Comparison of ENCODE assay signal across 16 mouse cellular contexts in the genomic region with DNA sequence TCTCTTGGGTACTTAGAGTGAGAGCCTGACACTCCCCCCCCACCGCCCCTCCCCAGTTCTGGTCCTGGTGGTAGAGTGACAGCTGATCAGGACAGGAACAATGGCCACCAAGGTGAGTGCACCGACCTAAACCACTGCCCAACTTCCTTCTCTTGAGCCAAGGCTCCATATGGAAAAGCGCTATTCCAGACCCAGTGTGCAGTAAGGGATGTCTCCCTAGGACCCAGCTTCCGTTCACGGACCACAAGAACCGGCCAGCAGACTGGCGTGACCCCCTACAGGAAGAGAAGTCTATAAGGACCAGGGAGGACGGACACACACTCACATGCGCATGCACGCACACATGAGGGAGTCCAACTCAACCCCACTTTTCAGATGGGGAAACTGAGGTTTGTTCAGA. TPM values are rescaled to one million over a fixed set of nuclear protein-coding genes. Genes with fewer than 3 reads are reported as not detected.
DNase-seq lines count a peak whose midpoint lies in the region; ATAC-seq and TF ChIP-seq lines count a peak whose summit lies in the region.
"Had no signal": no experiment of that assay in that cellular context is flagged by ENCODE, and none has a peak within 500 bp of the region (broad histone marks: within the 10 kb centered on the region; RNA-seq: fewer than 3 reads in every experiment).

No protein-coding gene starts in this region.

- intact Hi-C loops in left cerebral cortex, postnatal 25 days (cut with DNase I): loop anchor here (10.0 kb wide), 1 partner anchor 408 kb away; a partner anchor contains a TSS

- H3K79me2 ChIP-seq in CH12.LX (replicated peaks; ENCODE audit: control insufficient read depth, extremely low read depth, insufficient read depth, poor library complexity, severe bottlenecking) (no peaks in the 10 kb centered on the region), macrophage (ENCODE audit: inconsistent target) (peaks cover 27% of the 10 kb centered on the region)

- no peaks in the 10 kb centered on the region; the same call in 1 of the 2 replicates for H3K36me3 ChIP-seq in kidney, adult 2 months (ENCODE audit: control insufficient read depth, insufficient read depth, low read length)
- H3K36me3 ChIP-seq in kidney, embryonic 14.5 days (ENCODE audit: control insufficient read depth, insufficient read depth, low read length): no peaks in the 10 kb centered on the region
- H3K36me3 ChIP-seq in CH12.LX (replicated peaks in 1 of 2; ENCODE audit: control insufficient read depth in 1 of 2, insufficient read depth in 1 of 2, low read length in 1 of 2) (peaks cover 0 to 5% of the 10 kb centered on the region in 2 experiments), macrophage (ENCODE audit: inconsistent target) (no peaks in the 10 kb centered on the region)
- H3K36me3 ChIP-seq in intestine, embryonic 15.5 days: no peaks in the 10 kb centered on the region

- H3K4me1 ChIP-seq in kidney, adult 2 months (ENCODE audit: control insufficient read depth, insufficient read depth, low read length): peaks cover 21% of the 10 kb centered on the region
- peaks cover 26% of the 10 kb centered on the region for H3K4me1 ChIP-seq in kidney, embryonic 14.5 days (ENCODE audit: control insufficient read depth, insufficient read depth, low read length)
- peaks cover 19 to 54% of the 10 kb centered on the region in 2 experiments for H3K4me1 ChIP-seq in CH12.LX (ENCODE audit: control insufficient read depth in 1 of 2, insufficient read depth in 2 of 2)
- peaks cover 44% of the 10 kb centered on the region for H3K4me1 ChIP-seq in intestine, embryonic 15.5 days (replicated peaks)

- dilution Hi-C loops in CH12.LX (cut with MboI; ENCODE audit: extremely low pct_ligation_motif_present, extremely low pct_unique_long_range_greater_than_20kb, low sequenced_read_pairs): no loop called here

- TF ChIP-seq RAD21 in CH12.LX (IDR thresholded peaks at IDR 0.05; ENCODE audit: low read depth, low read length): no peak

- H3K9me3 ChIP-seq in kidney, embryonic 14.5 days (ENCODE audit: control insufficient read depth, low read length): no peaks in the 10 kb centered on the region
- no peaks in the 10 kb centered on the region for H3K9me3 ChIP-seq in CH12.LX (replicated peaks; ENCODE audit: low read length)
- H3K9me3 ChIP-seq in intestine, embryonic 15.5 days: no peaks in the 10 kb centered on the region

- no peak overlapping the region for H3K4me3 ChIP-seq in kidney, adult 2 months (ENCODE audit: insufficient read depth, low read depth, low read length)
- H3K4me3 ChIP-seq in kidney, embryonic 14.5 days (ENCODE audit: low read length): no peak overlapping the region
- H3K4me3 ChIP-seq in CH12.LX (replicated peaks in 1 of 3; ENCODE audit: low read depth in 2 of 3, low read length in 2 of 3, poor library complexity in 1 of 3) (no peak overlapping the region), macrophage (ENCODE audit: inconsistent target) (no peak overlapping the region; the same call in 1 of the 2 replicates)
- H3K4me3 ChIP-seq in intestine, embryonic 15.5 days (replicated peaks): no peak overlapping the region

- H3K4me2 ChIP-seq in kidney, embryonic 14.5 days (replicated peaks; ENCODE audit: low read depth, low read length): no peak overlapping the region
- H3K4me2 ChIP-seq in CH12.LX (ENCODE audit: insufficient read depth, low read depth, poor library complexity, severe bottlenecking): peak overlapping the region; percentile 54
- H3K4me2 ChIP-seq in intestine, embryonic 15.5 days (replicated peaks): peak overlapping the region; percentile 46; the same call in 1 of the 2 replicates
- H3K4me2 ChIP-seq: midbrain, embryonic 11.5 days had no signal

- TF ChIP-seq POLR2A in kidney, adult 2 months (IDR thresholded peaks at IDR 0.05; ENCODE audit: low read depth, low read length): no peak
- TF ChIP-seq POLR2A in CH12.LX (IDR thresholded peaks at IDR 0.05; ENCODE audit: low read depth, low read length): no peak

- H3K9ac ChIP-seq in kidney, embryonic 14.5 days (ENCODE audit: low read depth, low read length): no peak overlapping the region
- H3K9ac ChIP-seq in CH12.LX (ENCODE audit: insufficient read depth, low read depth): no peak overlapping the region
- no peak overlapping the region for H3K9ac ChIP-seq in intestine, embryonic 15.5 days

- H3K27ac ChIP-seq in kidney, adult 2 months (ENCODE audit: insufficient read depth, low read depth, low read length): peak overlapping the region; percentile 14; the same call in 1 of the 2 replicates
- H3K27ac ChIP-seq in kidney, embryonic 14.5 days (ENCODE audit: low read depth, low read length): no peak overlapping the region
- H3K27ac ChIP-seq in CH12.LX (ENCODE audit: insufficient read depth, low read depth): no peak overlapping the region
- H3K27ac ChIP-seq in intestine, embryonic 15.5 days: no peak overlapping the region
- H3K27ac ChIP-seq in macrophage: peak overlapping the region; percentile 88

- DNase-seq in kidney, adult 2 months: no peak
- no peak for DNase-seq in CH12.LX (ENCODE audit: extremely low read depth)
- DNase-seq in embryo, embryonic 11 days: no peak
- DNase-seq in layer of hippocampus, postnatal 36 days: no peak
- no peak for DNase-seq in left cerebral cortex, postnatal 25 days (ENCODE audit: low spot score in 2 of 2)
- DNase-seq: cerebellum, adult 11-12 months; right cerebral cortex, postnatal 14 days; thymus, postnatal 25 days had no signal

- in situ Hi-C loops in CH12.LX (cut with MboI; ENCODE audit: low pct_ligation_motif_present, low pct_unique_long_range_greater_than_20kb, low sequenced_read_pairs): loop anchor here (5.0 kb wide), 1 partner anchor 181 kb away; no protein-coding TSS in a partner anchor

- 87% methylated on average over 10 of the region's 10 CpGs for WGBS in kidney, adult 2 months
- 88% methylated on average over 10 of the region's 10 CpGs for WGBS in kidney, embryonic 14.5 days
- WGBS in intestine, embryonic 15.5 days: 82% methylated on average over 10 of the region's 10 CpGs
- WGBS in macrophage (ENCODE audit: missing documents): 55% methylated on average over 10 of the region's 10 CpGs

- no peaks in the 10 kb centered on the region for H3K27me3 ChIP-seq in kidney, adult 2 months (replicated peaks; ENCODE audit: control insufficient read depth, insufficient read depth, low read length)
- H3K27me3 ChIP-seq in kidney, embryonic 14.5 days (ENCODE audit: control insufficient read depth, insufficient read depth, low read length): no peaks in the 10 kb centered on the region; the same call in 1 of the 2 replicates
- no peaks in the 10 kb centered on the region for H3K27me3 ChIP-seq in CH12.LX (replicated peaks)
- no peaks in the 10 kb centered on the region for H3K27me3 ChIP-seq in intestine, embryonic 15.5 days (replicated peaks)

- no peak for TF ChIP-seq EP300 in CH12.LX (IDR thresholded peaks at IDR 0.05; ENCODE audit: low read length)

- ATAC-seq in kidney, embryonic 14.5 days (ENCODE audit: low FRiP score, low TSS enrichment): no peak
- ATAC-seq in intestine, embryonic 15.5 days: 0 out of 2 replicates have a peak, but pooled peaks have one; percentile 0
- ATAC-seq: forebrain, embryonic 14.5 days; hindbrain, embryonic 16.5 days had no signal

- no peak for TF ChIP-seq CTCF in kidney, adult 2 months (conservative IDR thresholded peaks at IDR 0.05; ENCODE audit: insufficient read depth, insufficient read length, low read depth, low read length)
- TF ChIP-seq CTCF in CH12.LX (conservative IDR thresholded peaks at IDR 0.05 in 1 of 2, IDR thresholded peaks at IDR 0.05 in 1 of 2; ENCODE audit: low read depth in 2 of 2, low read length in 2 of 2): no peak

RNA-seq across cellular contexts. Expression of a gene that starts 2.4 kb away (rescaled TPM):
- polyA plus RNA-seq in kidney, adult 2 months (2012; rRNA removed): 115 and 194 TPM in 2 replicates
- polyA plus RNA-seq in kidney, embryonic 14.5 days (2014; fragmentation: Nextera tagmentation; extraction: Ambion mirVana): 0.71 and 1.2 TPM in 2 replicates
- 0.46 and 0.47 TPM in 2 replicates for total RNA-seq in CH12.LX (2012; rRNA removed)
- total RNA-seq in CH12.LX (2014; rRNA removed): 0.12 and 0.15 TPM in 2 replicates
- polyA plus RNA-seq in CH12.LX (2012; ENCODE audit: insufficient read length, low read depth): 2.9 and 3.0 TPM in 2 replicates
- 3.8 and 5.7 TPM in 2 replicates for polyA plus RNA-seq in intestine, embryonic 15.5 days (2015; fragmentation: Nextera tagmentation; extraction: Ambion mirVana)
- total RNA-seq in macrophage (2018; cell fraction: chromatin; rRNA removed): 10 to 100 TPM in 24 of 26 experiments, 1 to 10 TPM in 2; 3.0 to 62.0 (median 39.3) TPM
- total RNA-seq in macrophage (2018; cell fraction: cytosol; rRNA removed): 10 to 100 TPM in 23 of 26 experiments, 1 to 10 TPM in 3; 4.5 to 22.9 (median 16.5) TPM
- 10 to 100 TPM in 23 of 26 experiments, 1 to 10 TPM in 3; 3.7 to 61.7 (median 25.9) TPM for total RNA-seq in macrophage (2018; cell fraction: nucleus; rRNA removed)
- polyA plus RNA-seq in macrophage (2018): 17.6 to 31.1 TPM (median 18.4 TPM) in 3 replicates
- total RNA-seq in layer of hippocampus, postnatal 36 days (2021): under 1 TPM in 1 of 2 experiments, not detected in 1; 0.56 TPM
- total RNA-seq in left cerebral cortex, postnatal 25 days (2021): 1 to 10 TPM in 1 of 2 experiments, under 1 TPM in 1; 0.55 to 1.0 TPM

RNA-seq across cellular contexts. Expression of a gene that starts 10.2 kb away (rescaled TPM):
- polyA plus RNA-seq in kidney, adult 2 months (2012; rRNA removed): 0.07 and 0.11 TPM in 2 replicates
- 4.6 and 5.0 TPM in 2 replicates for polyA plus RNA-seq in kidney, embryonic 14.5 days (2014; fragmentation: Nextera tagmentation; extraction: Ambion mirVana)
- total RNA-seq in CH12.LX (2012; rRNA removed) (not detected in 2 replicates), CH12.LX (2014; rRNA removed) (not detected in 2 replicates)
- polyA plus RNA-seq in CH12.LX (2012; ENCODE audit: insufficient read length, low read depth) (not detected in 2 replicates), macrophage (2018) (not detected in 3 replicates)
- polyA plus RNA-seq in intestine, embryonic 15.5 days (2015; fragmentation: Nextera tagmentation; extraction: Ambion mirVana): 1.9 TPM in 2 replicates
- total RNA-seq in macrophage (2018; cell fraction: chromatin; rRNA removed): under 1 TPM in 1 of 26 experiments, not detected in 25; 0.41 TPM
- not detected for total RNA-seq in macrophage (2018; cell fraction: cytosol; rRNA removed)
- not detected for total RNA-seq in macrophage (2018; cell fraction: nucleus; rRNA removed)
- total RNA-seq in layer of hippocampus, postnatal 36 days (2021): 100 to 1,000 TPM in 1 of 2 experiments, 10 to 100 TPM in 1; 94.4 to 116 TPM
- 10 to 100 TPM; 59.0 to 73.8 TPM for total RNA-seq in left cerebral cortex, postnatal 25 days (2021)
- total RNA-seq: heart, postnatal 14 days had no signal
- polyA plus RNA-seq: activated CD4-positive, CD25-positive, alpha-beta regulatory T cell, adult 4 months had no signal

RNA-seq across cellular contexts. Expression of a gene that starts 41.7 kb away (rescaled TPM):
- polyA plus RNA-seq in kidney, adult 2 months (2012; rRNA removed): 48.2 and 55.6 TPM in 2 replicates
- 10.8 and 12.1 TPM in 2 replicates for polyA plus RNA-seq in kidney, embryonic 14.5 days (2014; fragmentation: Nextera tagmentation; extraction: Ambion mirVana)
- total RNA-seq in CH12.LX (2012; rRNA removed) (8.7 and 12.3 TPM in 2 replicates), CH12.LX (2014; rRNA removed) (4.5 and 5.1 TPM in 2 replicates)
- polyA plus RNA-seq in CH12.LX (2012; ENCODE audit: insufficient read length, low read depth) (4.2 and 4.4 TPM in 2 replicates), macrophage (2018) (9.4 to 13.4 TPM (median 12.3 TPM) in 3 replicates)
- polyA plus RNA-seq in intestine, embryonic 15.5 days (2015; fragmentation: Nextera tagmentation; extraction: Ambion mirVana): 19.2 and 22.5 TPM in 2 replicates
- total RNA-seq in macrophage (2018; cell fraction: chromatin; rRNA removed): 10 to 100 TPM in 12 of 26 experiments, 1 to 10 TPM in 14; 2.2 to 30.0 (median 9.5) TPM
- total RNA-seq in macrophage (2018; cell fraction: cytosol; rRNA removed): 10 to 100 TPM in 16 of 26 experiments, 1 to 10 TPM in 10; 3.4 to 17.0 (median 10.6) TPM
- total RNA-seq in macrophage (2018; cell fraction: nucleus; rRNA removed): 10 to 100 TPM in 9 of 26 experiments, 1 to 10 TPM in 17; 3.6 to 18.8 (median 7.4) TPM
- 10 to 100 TPM; 26.5 to 28.6 TPM for total RNA-seq in layer of hippocampus, postnatal 36 days (2021)
- total RNA-seq in left cerebral cortex, postnatal 25 days (2021): 10 to 100 TPM; 28.6 to 30.3 TPM

Comparison
In these comparisons a context has a peak if more than half of its experiments do, and no peak if none do; other contexts are left out.
1. H3K27ac ChIP-seq: peak in kidney, adult 2 months (single experiment) and macrophage (single experiment); none in kidney, embryonic 14.5 days (single experiment), CH12.LX (single experiment) and intestine, embryonic 15.5 days (single experiment).